Mouse (Mus musculus): ENCODE data around the gene Spef2. TPM values are rescaled to one million over a fixed set of nuclear protein-coding genes. Genes with fewer than 3 reads are reported as not detected.
"Not testable (repeated sequence)": the region's sequence is repeated elsewhere in the genome, so short reads cannot be mapped to it uniquely, and the experiment has no call there.

Spef2 gene
- polyA plus RNA-seq, 1 experiment from 2014 or later, result 0.11 TPM

DNA sequence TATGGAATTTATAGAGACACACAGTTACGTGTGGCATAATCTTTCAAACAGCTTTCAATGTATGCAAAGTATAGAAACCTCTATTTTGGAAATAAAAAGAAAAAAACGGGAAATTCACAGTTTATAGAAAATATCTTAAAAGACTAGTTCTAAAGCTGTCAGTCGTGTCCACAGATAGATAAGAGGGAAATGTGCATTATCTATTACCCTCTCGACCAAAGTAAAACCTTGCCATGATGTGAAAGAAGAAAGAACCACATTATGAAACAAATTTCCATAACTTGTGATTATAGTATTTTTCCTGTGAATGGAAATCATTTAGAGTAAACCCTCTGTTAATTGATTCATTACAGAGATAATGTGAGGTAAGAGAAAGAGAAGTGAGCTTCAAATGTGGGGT lies 65.2 kb downstream of the Spef2 start:
- WGBS, result 80% methylated on average over 4 of the region's 4 CpGs
- no peak for ATAC-seq (ENCODE audit: low FRiP score, low TSS enrichment)

DNA sequence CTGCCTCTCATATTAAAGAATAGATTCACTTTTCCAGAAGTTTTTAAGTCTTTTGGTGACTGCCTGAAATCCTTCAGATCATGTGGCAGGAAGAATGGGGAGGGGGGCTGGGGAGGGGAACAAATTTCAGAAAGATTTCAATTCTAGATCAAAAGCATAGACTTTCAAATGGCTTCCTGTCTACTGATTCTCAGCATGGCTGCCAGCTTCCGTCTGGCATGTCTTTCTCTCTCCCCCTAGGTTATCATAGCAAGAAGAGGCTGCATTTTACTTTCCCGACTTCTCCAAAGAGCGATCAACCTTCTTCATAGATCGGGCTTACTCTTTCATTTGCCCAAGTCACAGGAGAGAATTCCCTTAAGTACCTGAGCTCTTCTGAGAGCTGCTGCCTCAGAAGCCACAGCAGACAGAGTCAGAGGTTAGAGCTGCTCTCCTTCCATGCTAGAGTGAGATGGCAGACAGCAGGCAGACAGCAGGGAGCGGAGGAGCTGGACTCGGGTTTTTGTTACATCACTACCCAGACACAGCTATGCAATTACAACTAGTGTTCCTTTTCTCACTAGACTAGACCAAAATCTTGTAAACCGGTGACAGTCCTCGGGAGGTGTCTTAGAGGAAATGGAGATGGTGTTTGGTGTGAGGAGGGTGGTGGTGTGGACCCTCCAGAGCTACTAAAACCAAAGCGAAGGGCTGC lies 71.2 kb downstream of the Spef2 start:
- ATAC-seq (ENCODE audit: low FRiP score, low TSS enrichment) (no peak), DNase-seq (ENCODE audit: low spot score) (no peak)
- Histone ChIP-seq H3K9me3 (ENCODE audit: control insufficient read depth, low read length) (no peaks in the 10 kb centered on the region), H3K27ac (replicated peaks) (no peak overlapping the region), H3K9ac (ENCODE audit: low read length) (no peak overlapping the region), H3K27me3 (ENCODE audit: control insufficient read depth, insufficient read depth, low read length) (no peaks in the 10 kb centered on the region), H3K4me2 (replicated peaks; ENCODE audit: low read depth) (no peak overlapping the region), H3K4me3 (ENCODE audit: low read depth, low read length) (no peak overlapping the region), H3K36me3 (ENCODE audit: control insufficient read depth, insufficient read depth, low read length) (no peaks in the 10 kb centered on the region), H3K4me1 (replicated peaks; ENCODE audit: control insufficient read depth, insufficient read depth) (no peaks in the 10 kb centered on the region)
- TF ChIP-seq CTCF (IDR thresholded peaks at IDR 0.05; ENCODE audit: low read depth), result no peak
- TF ChIP-seq EP300 (optimal IDR thresholded peaks at IDR 0.05), result no peak
- WGBS, result 76% methylated on average over 9 of the region's 9 CpGs

More for the DNA sequence above, 65.2 kb downstream of the Spef2 start:
- no peak for DNase-seq (ENCODE audit: low spot score)
- no peaks in the 10 kb centered on the region for H3K9me3 ChIP-seq (ENCODE audit: control insufficient read depth, low read length)
- H3K4me1 ChIP-seq (replicated peaks; ENCODE audit: control insufficient read depth, insufficient read depth), result no peaks in the 10 kb centered on the region
- H3K9ac ChIP-seq (ENCODE audit: low read length), result no peak overlapping the region
- no peaks in the 10 kb centered on the region for H3K36me3 ChIP-seq (ENCODE audit: control insufficient read depth, insufficient read depth, low read length)
- H3K4me2 ChIP-seq (replicated peaks; ENCODE audit: low read depth), result no peak overlapping the region
- H3K4me3 ChIP-seq (ENCODE audit: low read depth, low read length), result no peak overlapping the region
- H3K27me3 ChIP-seq (ENCODE audit: control insufficient read depth, insufficient read depth, low read length), result no peaks in the 10 kb centered on the region
- no peak overlapping the region for H3K27ac ChIP-seq (replicated peaks)
- no peak for TF ChIP-seq CTCF (IDR thresholded peaks at IDR 0.05; ENCODE audit: low read depth)
- no peak for TF ChIP-seq EP300 (optimal IDR thresholded peaks at IDR 0.05)

DNA sequence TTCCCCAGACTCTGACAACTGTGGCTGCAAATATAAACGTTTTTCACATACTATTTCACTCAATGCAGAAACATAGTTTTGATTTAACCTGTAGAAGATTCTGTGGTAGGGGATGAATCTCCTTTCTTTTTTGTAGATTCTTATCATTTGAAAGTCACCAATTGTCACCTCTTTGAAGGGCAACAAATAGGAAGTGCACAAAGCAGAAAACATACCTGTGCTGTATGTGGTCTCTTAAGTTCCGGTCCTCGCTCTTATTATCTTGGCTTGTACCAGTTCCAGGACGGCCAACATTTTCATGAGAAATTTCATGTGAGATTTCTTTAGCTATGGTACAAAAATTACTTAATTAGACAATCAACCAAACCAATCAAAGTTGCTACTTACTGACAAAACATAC lies 80.1 kb downstream of the Spef2 start:
- no peaks in the 10 kb centered on the region for H3K9me3 ChIP-seq (ENCODE audit: control insufficient read depth, low read length)
- no peak overlapping the region for H3K9ac ChIP-seq (ENCODE audit: low read length)
- H3K4me3 ChIP-seq (ENCODE audit: low read depth, low read length), result no peak overlapping the region
- WGBS, result 85% methylated on average over 4 of the region's 4 CpGs
- TF ChIP-seq EP300 (optimal IDR thresholded peaks at IDR 0.05) (no peak), CTCF (IDR thresholded peaks at IDR 0.05; ENCODE audit: low read depth) (no peak)
- ATAC-seq (ENCODE audit: low FRiP score, low TSS enrichment), result no peak
- no peaks in the 10 kb centered on the region for H3K4me1 ChIP-seq (replicated peaks; ENCODE audit: control insufficient read depth, insufficient read depth)
- DNase-seq (ENCODE audit: low spot score), result no peak
- H3K4me2 ChIP-seq (replicated peaks; ENCODE audit: low read depth), result no peak overlapping the region
- no peak overlapping the region for H3K27ac ChIP-seq (replicated peaks)
- H3K36me3 ChIP-seq (ENCODE audit: control insufficient read depth, insufficient read depth, low read length), result no peaks in the 10 kb centered on the region
- H3K27me3 ChIP-seq (ENCODE audit: control insufficient read depth, insufficient read depth, low read length), result no peaks in the 10 kb centered on the region

- H3K9ac ChIP-seq (ENCODE audit: low read length); H3K27ac ChIP-seq (replicated peaks); DNase-seq (ENCODE audit: low spot score); ATAC-seq (ENCODE audit: low FRiP score, low TSS enrichment); H3K4me2 ChIP-seq (replicated peaks; ENCODE audit: low read depth); H3K36me3 ChIP-seq (ENCODE audit: control insufficient read depth, insufficient read depth, low read length); H3K4me3 ChIP-seq (ENCODE audit: low read depth, low read length); H3K27me3 ChIP-seq (ENCODE audit: control insufficient read depth, insufficient read depth, low read length); H3K4me1 ChIP-seq (replicated peaks; ENCODE audit: control insufficient read depth, insufficient read depth); H3K9me3 ChIP-seq (ENCODE audit: control insufficient read depth, low read length): not testable (repeated sequence)
- 70% methylated on average over 2 of the region's 2 CpGs for WGBS
These were observed 83.7 kb downstream of the Spef2 start for GRCm38 (mm10) chr15:9664948-9665347.

GRCm38 (mm10) chr15:9661215-9661614 lies 87.5 kb downstream of the Spef2 start:
- Histone ChIP-seq H3K27me3 (ENCODE audit: control insufficient read depth, insufficient read depth, low read length) (no peaks in the 10 kb centered on the region), H3K9ac (ENCODE audit: low read length) (no peak overlapping the region), H3K9me3 (ENCODE audit: control insufficient read depth, low read length) (no peaks in the 10 kb centered on the region), H3K36me3 (ENCODE audit: control insufficient read depth, insufficient read depth, low read length) (no peaks in the 10 kb centered on the region), H3K4me1 (replicated peaks; ENCODE audit: control insufficient read depth, insufficient read depth) (no peaks in the 10 kb centered on the region), H3K4me3 (ENCODE audit: low read depth, low read length) (no peak overlapping the region), H3K27ac (replicated peaks) (no peak overlapping the region), H3K4me2 (replicated peaks; ENCODE audit: low read depth) (no peak overlapping the region)
- TF ChIP-seq CTCF (IDR thresholded peaks at IDR 0.05; ENCODE audit: low read depth) (no peak), EP300 (optimal IDR thresholded peaks at IDR 0.05) (no peak)
- 41% methylated on average over 1 of the region's 1 CpGs for WGBS
- ATAC-seq (ENCODE audit: low FRiP score, low TSS enrichment) (no peak), DNase-seq (ENCODE audit: low spot score) (no peak)

DNA sequence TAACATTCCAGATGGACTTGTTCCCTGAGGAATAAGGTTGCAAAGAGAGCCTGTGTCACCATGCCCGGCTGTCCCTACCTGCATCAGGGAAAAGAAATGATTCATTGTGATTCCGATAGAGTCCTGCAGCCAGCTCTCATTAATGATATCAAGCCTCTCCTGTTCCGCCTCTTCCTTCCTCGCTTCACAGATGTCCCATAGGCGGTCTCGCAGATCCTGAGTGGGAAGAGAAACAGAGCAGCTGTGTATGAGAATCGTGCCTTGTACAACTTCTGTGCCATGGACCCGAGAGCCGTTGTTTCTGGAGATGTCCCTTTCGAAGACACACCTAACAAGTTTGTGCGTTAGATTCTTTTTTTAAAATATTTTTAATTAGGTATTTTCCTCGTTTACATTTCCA lies 114.2 kb downstream of the Spef2 start:
- H3K4me1 ChIP-seq (replicated peaks; ENCODE audit: control insufficient read depth, insufficient read depth), result no peaks in the 10 kb centered on the region
- TF ChIP-seq EP300 (optimal IDR thresholded peaks at IDR 0.05) (no peak), CTCF (IDR thresholded peaks at IDR 0.05; ENCODE audit: low read depth) (no peak)
- H3K4me2 ChIP-seq (replicated peaks; ENCODE audit: low read depth), result no peak overlapping the region
- no peaks in the 10 kb centered on the region for H3K9me3 ChIP-seq (ENCODE audit: control insufficient read depth, low read length)
- no peak overlapping the region for H3K4me3 ChIP-seq (ENCODE audit: low read depth, low read length)
- H3K36me3 ChIP-seq (ENCODE audit: control insufficient read depth, insufficient read depth, low read length), result no peaks in the 10 kb centered on the region
- no peak overlapping the region for H3K9ac ChIP-seq (ENCODE audit: low read length)
- DNase-seq (ENCODE audit: low spot score), result no peak
- WGBS, result 87% methylated on average over 12 of the region's 12 CpGs
- H3K27ac ChIP-seq (replicated peaks), result no peak overlapping the region
- no peak for ATAC-seq (ENCODE audit: low FRiP score, low TSS enrichment)
- no peaks in the 10 kb centered on the region for H3K27me3 ChIP-seq (ENCODE audit: control insufficient read depth, insufficient read depth, low read length)

Measured in stomach, postnatal 0 days (tissue).